8 mouse cellular contexts compared by ENCODE assay signal in the genomic region with DNA sequence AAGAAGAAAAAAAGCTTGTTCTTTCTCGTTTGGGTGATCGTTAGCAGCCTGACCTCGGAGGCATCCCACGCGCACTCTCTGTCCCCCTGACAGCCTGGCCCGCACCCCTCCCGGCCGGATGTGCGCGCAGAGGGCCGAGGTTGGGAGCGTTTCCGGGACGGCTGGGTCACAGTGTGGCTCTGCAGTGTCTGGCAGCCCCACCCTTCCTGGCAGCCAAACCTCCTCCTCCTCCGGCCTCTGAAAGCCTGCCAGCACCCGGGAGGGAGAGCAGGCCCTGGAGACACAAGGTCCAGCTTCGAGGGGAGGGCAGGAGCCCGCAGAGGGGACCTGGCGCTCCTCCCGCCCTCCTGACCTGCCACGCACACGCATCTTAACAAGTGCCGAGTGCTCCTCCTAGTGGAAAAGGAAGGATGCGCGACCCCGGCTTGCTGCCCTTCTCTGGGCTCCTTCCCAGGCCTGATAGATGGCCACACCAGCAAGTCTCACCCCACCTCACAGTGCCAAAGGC.
DNase-seq lines count a peak whose midpoint lies in the region; ATAC-seq and TF ChIP-seq lines count a peak whose summit lies in the region.

No protein-coding gene starts in this region.

- peak overlapping the region; percentile 55 for H3K4me3 ChIP-seq in brown adipose tissue, adult 24 weeks (ENCODE audit: insufficient read depth, low read depth, low read length)
- peak overlapping the region; percentile 25 for H3K4me3 ChIP-seq in forebrain, embryonic 11.5 days (ENCODE audit: low read depth, low read length)
- peak overlapping the region; percentile 40 for H3K4me3 ChIP-seq in heart, embryonic 16.5 days (ENCODE audit: low read length)
- peak overlapping the region in 1 of 2 experiments; percentile 48; a peak in 2 of 4 replicates for H3K4me3 ChIP-seq in liver, embryonic 14.5 days (ENCODE audit: insufficient read depth in 1 of 2, low read depth in 2 of 2, low read length in 2 of 2)
- peak overlapping the region; percentile 31 for H3K4me3 ChIP-seq in stomach, embryonic 15.5 days (replicated peaks)

- no peaks in the 10 kb centered on the region for H3K9me3 ChIP-seq in forebrain, embryonic 11.5 days (ENCODE audit: control insufficient read depth, low read length)
- no peaks in the 10 kb centered on the region for H3K9me3 ChIP-seq in heart, embryonic 16.5 days (replicated peaks; ENCODE audit: control insufficient read depth, low read length)
- H3K9me3 ChIP-seq in liver, embryonic 14.5 days (ENCODE audit: control insufficient read depth, low read length): no peaks in the 10 kb centered on the region
- H3K9me3 ChIP-seq in stomach, embryonic 15.5 days: no peaks in the 10 kb centered on the region

- H3K36me3 ChIP-seq in forebrain, embryonic 11.5 days (ENCODE audit: control insufficient read depth, insufficient read depth, low read length): no peaks in the 10 kb centered on the region
- H3K36me3 ChIP-seq in heart, embryonic 16.5 days (ENCODE audit: control insufficient read depth, insufficient read depth): no peaks in the 10 kb centered on the region
- H3K36me3 ChIP-seq in liver, embryonic 14.5 days (replicated peaks; ENCODE audit: control insufficient read depth, insufficient read depth, low read depth): no peaks in the 10 kb centered on the region
- no peaks in the 10 kb centered on the region for H3K36me3 ChIP-seq in stomach, embryonic 15.5 days

- H3K4me1 ChIP-seq in brown adipose tissue, adult 24 weeks (ENCODE audit: control insufficient read depth, insufficient read depth, insufficient read length, low read length): peaks cover 33% of the 10 kb centered on the region
- peaks cover 5% of the 10 kb centered on the region for H3K4me1 ChIP-seq in forebrain, embryonic 11.5 days (replicated peaks; ENCODE audit: control insufficient read depth, insufficient read depth, low read length)
- peaks cover 56% of the 10 kb centered on the region for H3K4me1 ChIP-seq in heart, embryonic 16.5 days (ENCODE audit: control insufficient read depth, insufficient read depth, low read length)
- H3K4me1 ChIP-seq in liver, embryonic 14.5 days (replicated peaks; ENCODE audit: control insufficient read depth in 2 of 2, insufficient read depth in 2 of 2, low read length in 1 of 2): peaks cover 0 to 27% of the 10 kb centered on the region in 2 experiments
- peaks cover 61% of the 10 kb centered on the region for H3K4me1 ChIP-seq in stomach, embryonic 15.5 days

- ATAC-seq in forebrain, embryonic 11.5 days (replicated peaks; ENCODE audit: low FRiP score): peak; percentile 76
- peak; percentile 73 for ATAC-seq in heart, embryonic 16.5 days (replicated peaks; ENCODE audit: extremely low read depth, insufficient read depth, low FRiP score)
- peak; percentile 73 for ATAC-seq in liver, embryonic 14.5 days (ENCODE audit: insufficient read depth)
- ATAC-seq in stomach, embryonic 15.5 days (ENCODE audit: insufficient read depth, low FRiP score, low read depth): peak; percentile 69

- TF ChIP-seq CTCF in liver, embryonic 14.5 days (IDR thresholded peaks at IDR 0.05; ENCODE audit: low read depth): peak; percentile 82

- H3K27me3 ChIP-seq in forebrain, embryonic 11.5 days (ENCODE audit: control insufficient read depth, insufficient read depth, low read length): peaks cover 19% of the 10 kb centered on the region
- H3K27me3 ChIP-seq in heart, embryonic 16.5 days (ENCODE audit: control insufficient read depth, insufficient read depth, low read length): peaks cover 7% of the 10 kb centered on the region
- H3K27me3 ChIP-seq in liver, embryonic 14.5 days (ENCODE audit: control insufficient read depth, insufficient read depth, low read length): no peaks in the 10 kb centered on the region
- no peaks in the 10 kb centered on the region for H3K27me3 ChIP-seq in stomach, embryonic 15.5 days (replicated peaks)

- WGBS in forebrain, embryonic 11.5 days: under 1% methylated on average over 26 of the region's 26 CpGs
- 1% methylated on average over 26 of the region's 26 CpGs for WGBS in heart, embryonic 16.5 days
- under 1% methylated on average over 26 of the region's 26 CpGs for WGBS in liver, embryonic 14.5 days (ENCODE audit: insufficient replicate concordance)
- WGBS in stomach, embryonic 15.5 days: under 1% methylated on average over 26 of the region's 26 CpGs

- peak; percentile 80 for DNase-seq in CD4-positive helper T cell, adult 2 months (ENCODE audit: low read depth, low spot score)
- DNase-seq in forebrain, embryonic 11.5 days (ENCODE audit: low spot score): peak; percentile 90
- DNase-seq in kidney, postnatal 36 days: peak; percentile 98 to 99
- DNase-seq in liver, embryonic 14.5 days (ENCODE audit: low read depth in 3 of 3, low spot score in 3 of 3): peak; percentile 35 to 45 (median 38)
- peak; percentile 82 for DNase-seq in neural tube, embryonic 10.5 days (ENCODE audit: extremely low spot score, low spot score)

- H3K27ac ChIP-seq in brown adipose tissue, adult 24 weeks (replicated peaks; ENCODE audit: low read depth, low read length): peak overlapping the region; percentile 97
- H3K27ac ChIP-seq in forebrain, embryonic 11.5 days (ENCODE audit: low read depth, low read length): no peak overlapping the region
- H3K27ac ChIP-seq in heart, embryonic 16.5 days (ENCODE audit: low read length): peak overlapping the region; percentile 83
- H3K27ac ChIP-seq in liver, embryonic 14.5 days: no peak overlapping the region
- peak overlapping the region; percentile 81 for H3K27ac ChIP-seq in stomach, embryonic 15.5 days

- H3K4me2 ChIP-seq in forebrain, embryonic 11.5 days (ENCODE audit: low read depth, low read length, severe bottlenecking): peak overlapping the region; percentile 61
- H3K4me2 ChIP-seq in heart, embryonic 16.5 days (ENCODE audit: low read depth, low read length): peak overlapping the region; percentile 67
- H3K4me2 ChIP-seq in liver, embryonic 14.5 days (ENCODE audit: low read depth): peak overlapping the region; percentile 67
- H3K4me2 ChIP-seq in stomach, embryonic 15.5 days: peak overlapping the region; percentile 72

- peak; percentile 29; the same call in 1 of the 2 replicates for TF ChIP-seq EP300 in liver, embryonic 14.5 days (IDR thresholded peaks at IDR 0.05; ENCODE audit: low read depth)

- H3K9ac ChIP-seq in forebrain, embryonic 11.5 days (ENCODE audit: low read length): peak overlapping the region; percentile 51
- peak overlapping the region; percentile 67 for H3K9ac ChIP-seq in heart, embryonic 16.5 days (ENCODE audit: low read length)
- H3K9ac ChIP-seq in liver, embryonic 14.5 days (replicated peaks): 0 out of 2 replicates have a peak overlapping the region, but pooled peaks have one; percentile 13
- H3K9ac ChIP-seq in stomach, embryonic 15.5 days: no peak overlapping the region

Comparison
In these comparisons a context has a peak if more than half of its experiments do, and no peak if none do; other contexts are left out.
1. DNase-seq: peak in every context shown above with its lines; median percentile 98 in kidney, postnatal 36 days; 90 in forebrain, embryonic 11.5 days; 82 in neural tube, embryonic 10.5 days; 80 in CD4-positive helper T cell, adult 2 months; 38 in liver, embryonic 14.5 days.
2. H3K27ac ChIP-seq: peak in brown adipose tissue, adult 24 weeks (single experiment), heart, embryonic 16.5 days (single experiment) and stomach, embryonic 15.5 days (single experiment); none in forebrain, embryonic 11.5 days (single experiment) and liver, embryonic 14.5 days (single experiment).
3. Peak in every context shown above with its lines, with median percentiles within 50 percentile points of each other: ATAC-seq and H3K4me2 ChIP-seq.